Mouse (Mus musculus): ENCODE results near the gene Prpf8.
"Not testable (repeated sequence)": the region's sequence is repeated elsewhere in the genome, so short reads cannot be mapped to it uniquely, and the experiment has no call there.

Prpf8 gene

GRCm38 (mm10) chr11:75486601-75487285, at the start of gene Prpf8:
Gene Prpf8, plus strand, starts transcription at chr11:75486816.
- peak; percentile 96 to 98 for DNase-seq (ENCODE audit: low spot score in 2 of 2)

- DNase-seq (ENCODE audit: low spot score in 2 of 2) = no peak
These were observed 48.4 kb upstream of the Prpf8 start for GRCm38 (mm10) chr11:75438194-75438593.

GRCm38 (mm10) chr11:75438804-75439203, 47.8 kb upstream of the Prpf8 start:
- no peak for DNase-seq (ENCODE audit: low spot score in 2 of 2)

GRCm38 (mm10) chr11:75439363-75439762, 47.3 kb upstream of the Prpf8 start, which contains the start of gene Serpinf2:
Gene Serpinf2, minus strand, starts transcription at chr11:75439591.
- no peak for DNase-seq (ENCODE audit: low spot score in 2 of 2)

GRCm38 (mm10) chr11:75439951-75440350, 46.7 kb upstream of the Prpf8 start:
- no peak for DNase-seq (ENCODE audit: low spot score in 2 of 2)

- no peak for DNase-seq (ENCODE audit: low spot score in 2 of 2)
These were observed 45.6 kb upstream of the Prpf8 start for GRCm38 (mm10) chr11:75441034-75441433.

GRCm38 (mm10) chr11:75441601-75442000, 45.0 kb upstream of the Prpf8 start:
- DNase-seq (ENCODE audit: low spot score in 2 of 2) = no peak

- DNase-seq (ENCODE audit: low spot score in 2 of 2) = no peak
These were observed 42.9 kb upstream of the Prpf8 start for GRCm38 (mm10) chr11:75443711-75444110.

- peak in 1 of 2 experiments; percentile 24 for DNase-seq (ENCODE audit: low spot score in 2 of 2)
These were observed 38.0 kb upstream of the Prpf8 start for GRCm38 (mm10) chr11:75448575-75448974.

GRCm38 (mm10) chr11:75449695-75450094, 36.9 kb upstream of the Prpf8 start:
- DNase-seq (ENCODE audit: low spot score in 2 of 2) = peak; percentile 80 to 85

GRCm38 (mm10) chr11:75450304-75450908, 36.2 kb upstream of the Prpf8 start:
- DNase-seq (ENCODE audit: low spot score in 2 of 2) = peak; percentile 49 to 54

GRCm38 (mm10) chr11:75450936-75451335, 35.7 kb upstream of the Prpf8 start:
- peak; percentile 48 to 62 for DNase-seq (ENCODE audit: low spot score in 2 of 2)

GRCm38 (mm10) chr11:75452081-75452480, 34.5 kb upstream of the Prpf8 start:
- no peak for DNase-seq (ENCODE audit: low spot score in 2 of 2)

- no peak for DNase-seq (ENCODE audit: low spot score in 2 of 2)
These were observed 33.6 kb upstream of the Prpf8 start for GRCm38 (mm10) chr11:75452812-75453557.

- DNase-seq (ENCODE audit: low spot score in 2 of 2) = peak; percentile 82 to 90
These were observed 32.4 kb upstream of the Prpf8 start, which contains the start of gene Wdr81 for GRCm38 (mm10) chr11:75453991-75454930. Gene Wdr81, minus strand, starts transcription at chr11:75454717.

- DNase-seq (ENCODE audit: low spot score in 2 of 2) = peak in 1 of 2 experiments; percentile 46
These were observed 31.4 kb upstream of the Prpf8 start for GRCm38 (mm10) chr11:75455041-75455736.

- DNase-seq (ENCODE audit: low spot score in 2 of 2) = not testable (repeated sequence)
These were observed 30.6 kb upstream of the Prpf8 start for GRCm38 (mm10) chr11:75455971-75456370.

- DNase-seq (ENCODE audit: low spot score in 2 of 2) = peak in 1 of 2 experiments; percentile 16
These were observed 30.2 kb upstream of the Prpf8 start for GRCm38 (mm10) chr11:75456440-75456871.

- DNase-seq (ENCODE audit: low spot score in 2 of 2) = peak in 1 of 2 experiments; percentile 65
These were observed 28.4 kb upstream of the Prpf8 start for GRCm38 (mm10) chr11:75458169-75458568.

GRCm38 (mm10) chr11:75458628-75459041, 28.0 kb upstream of the Prpf8 start:
- DNase-seq (ENCODE audit: low spot score in 2 of 2) = peak in 1 of 2 experiments; percentile 23
